Mouse (Mus musculus) forebrain, embryonic 13.5 days (tissue): Measurements from ENCODE around the gene Patz1. TPM values are rescaled to one million over a fixed set of nuclear protein-coding genes. Genes with fewer than 3 reads are reported as not detected.

Experiments used
- ATAC-seq: fragments of 200-750 bp; cut with Nextera tagmentation; 2 replicates; pipeline ENCODE4 v1.8.0; 2017
- H3K27ac ChIP-seq: fragments of 300-500 bp; sonication (generic); 2 replicates; pipeline ENCODE4 v1.5.1; 2015; ENCODE audit warnings: inconsistent platforms, mild to moderate bottlenecking, moderate library complexity
- H3K27me3 ChIP-seq: fragments of 300-500 bp; sonication (generic); 2 replicates; pipeline ENCODE4 v1.6.1; 2015; ENCODE audit warnings: mild to moderate bottlenecking, inconsistent platforms
- H3K36me3 ChIP-seq: fragments of 300-500 bp; sonication (generic); 2 replicates; pipeline ENCODE4 v1.6.1; 2015; ENCODE audit warnings: mild to moderate bottlenecking, inconsistent platforms; ENCODE audit not compliant: poor library complexity, severe bottlenecking
- H3K4me1 ChIP-seq: fragments of 300-500 bp; sonication (generic); 2 replicates; pipeline ENCODE4 v1.6.1; 2015; ENCODE audit warnings: inconsistent platforms
- H3K4me2 ChIP-seq: fragments of 300-500 bp; sonication (generic); 2 replicates; pipeline ENCODE4 v1.6.1; 2015; ENCODE audit warnings: inconsistent platforms, mild to moderate bottlenecking, moderate library complexity
- H3K4me3 ChIP-seq: fragments of 300-500 bp; sonication (generic); 2 replicates; pipeline ENCODE4 v1.5.1; 2015; ENCODE audit warnings: mild to moderate bottlenecking, inconsistent platforms
- H3K9ac ChIP-seq: fragments of 300-500 bp; sonication (generic); 2 replicates; pipeline ENCODE4 v1.6.1; 2015; ENCODE audit warnings: mild to moderate bottlenecking, inconsistent platforms
- H3K9me3 ChIP-seq: fragments of 300-500 bp; sonication (generic); replicated peaks from 2 replicates; pipeline ENCODE4 v1.6.1; 2016; ENCODE audit warnings: inconsistent platforms
- WGBS: fragments of 180-500 bp; shearing (Covaris S2); methylation state at CpG from one replicate; pipeline ENCODE4 v1.1.7; 2015; 5-methylcytosine and 5-hydroxymethylcytosine counted together
- polyA plus RNA-seq: library from polyadenylated mRNA; unstranded; fragments of >200 nt; fragmentation: Nextera tagmentation; extraction: Ambion mirVana; gene quantifications from 2 replicates; pipeline ENCODE4 v1.2.1, GENCODE M21; 2015

The Patz1 gene
- polyA plus RNA-seq, 1 experiment from 2014 or later: 77.6 TPM

DNA sequence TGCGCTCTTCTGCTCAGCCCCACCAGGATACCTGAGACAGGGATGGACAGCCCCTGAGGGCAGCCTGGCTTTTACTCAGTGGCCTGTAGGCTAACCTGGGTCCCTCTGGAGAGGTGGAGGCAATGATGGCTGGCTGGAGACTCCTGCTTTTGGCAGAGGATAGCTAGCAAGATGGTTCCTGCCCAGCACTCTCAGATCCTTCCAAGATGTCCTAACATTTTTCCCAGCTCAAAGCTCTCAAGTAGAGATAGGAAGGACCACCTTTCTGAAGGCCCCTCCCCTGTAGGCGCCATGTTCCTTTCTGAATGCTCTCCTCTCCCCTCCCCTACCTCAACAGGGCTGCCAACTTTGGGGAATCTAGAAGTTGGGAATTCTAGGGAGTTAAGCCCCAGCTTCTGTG, 6.0 kb downstream of the Patz1 start:
- 82% methylated on average over 2 of the region's 2 CpGs for WGBS
- Histone ChIP-seq H3K9me3 (no peaks in the 10 kb centered on the region), H3K27me3 (no peaks in the 10 kb centered on the region), H3K27ac (no peak overlapping the region), H3K4me2 (peak overlapping the region; percentile 100), H3K4me1 (peaks cover 57% of the 10 kb centered on the region), H3K4me3 (peak overlapping the region; percentile 86), H3K9ac (peak overlapping the region; percentile 95), H3K36me3 (peaks cover 67% of the 10 kb centered on the region)
- ATAC-seq: no peak

DNA sequence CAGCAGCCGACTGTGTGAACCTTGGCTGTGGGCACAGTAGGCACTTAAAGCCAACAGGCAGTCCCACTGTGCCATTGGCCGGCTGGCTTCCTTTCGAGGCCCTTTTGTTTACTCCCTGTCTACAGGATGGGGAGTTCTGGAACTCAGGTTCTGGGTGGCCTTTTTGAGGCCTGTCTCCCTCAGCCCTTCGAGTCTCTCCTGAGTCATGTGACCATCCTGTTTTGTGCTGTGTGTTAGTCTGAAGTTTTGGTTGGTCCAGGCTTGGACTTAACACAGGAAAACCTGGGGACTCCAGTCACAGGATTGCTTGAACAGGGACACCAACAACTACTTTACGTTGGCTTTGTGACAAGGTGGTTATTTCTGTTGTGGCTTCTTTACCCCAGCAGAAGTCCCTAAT, 7.4 kb downstream of the Patz1 start:
- H3K36me3 ChIP-seq: peaks cover 81% of the 10 kb centered on the region
- H3K27ac ChIP-seq: no peak overlapping the region
- peaks cover 55% of the 10 kb centered on the region for H3K4me1 ChIP-seq
- 59% methylated on average over 5 of the region's 5 CpGs for WGBS
- H3K4me3 ChIP-seq: peak overlapping the region; percentile 14; the same call in 1 of the 2 replicates
- H3K9ac ChIP-seq: peak overlapping the region; percentile 43
- no peak for ATAC-seq
- no peaks in the 10 kb centered on the region for H3K9me3 ChIP-seq
- peak overlapping the region; percentile 100 for H3K4me2 ChIP-seq
- no peaks in the 10 kb centered on the region for H3K27me3 ChIP-seq

GRCm38 (mm10) chr11:3297871-3298812, 9.5 kb downstream of the Patz1 start:
- 88% methylated on average over 10 of the region's 10 CpGs for WGBS
- Histone ChIP-seq H3K4me1 (peaks cover 44% of the 10 kb centered on the region), H3K36me3 (peaks cover 100% of the 10 kb centered on the region), H3K27ac (no peak overlapping the region), H3K4me2 (no peak overlapping the region), H3K27me3 (no peaks in the 10 kb centered on the region), H3K9me3 (no peaks in the 10 kb centered on the region), H3K4me3 (no peak overlapping the region), H3K9ac (no peak overlapping the region)
- no peak for ATAC-seq

DNA sequence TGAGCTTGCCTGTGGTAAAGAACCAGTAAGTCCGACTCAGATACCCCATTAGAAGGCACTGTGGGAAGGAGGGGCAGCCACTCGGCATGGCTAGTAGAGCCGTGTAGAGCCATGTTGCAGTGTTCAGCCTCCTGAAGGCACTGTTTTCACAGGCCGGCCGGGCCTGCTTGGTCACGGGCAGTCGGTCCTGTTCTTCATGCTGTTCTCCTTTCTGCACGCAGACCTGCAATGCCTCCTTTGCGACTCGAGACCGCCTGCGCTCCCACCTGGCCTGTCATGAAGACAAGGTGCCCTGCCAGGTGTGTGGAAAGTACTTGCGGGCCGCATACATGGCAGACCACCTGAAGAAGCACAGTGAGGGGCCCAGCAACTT, 10.1 kb downstream of the Patz1 start:
- Histone ChIP-seq H3K4me3 (no peak overlapping the region), H3K36me3 (peaks cover 100% of the 10 kb centered on the region), H3K27me3 (no peaks in the 10 kb centered on the region), H3K27ac (no peak overlapping the region), H3K4me1 (peaks cover 38% of the 10 kb centered on the region), H3K9ac (no peak overlapping the region), H3K4me2 (no peak overlapping the region), H3K9me3 (no peaks in the 10 kb centered on the region)
- no peak for ATAC-seq
- WGBS: 93% methylated on average over 14 of the region's 14 CpGs

- Histone ChIP-seq H3K4me1 (peaks cover 15% of the 10 kb centered on the region), H3K36me3 (peaks cover 99% of the 10 kb centered on the region), H3K4me3 (no peak overlapping the region), H3K27me3 (no peaks in the 10 kb centered on the region), H3K9ac (no peak overlapping the region), H3K4me2 (no peak overlapping the region), H3K27ac (no peak overlapping the region), H3K9me3 (no peaks in the 10 kb centered on the region)
- ATAC-seq: no peak
- 95% methylated on average over 5 of the region's 5 CpGs for WGBS
Measured at GRCm38 (mm10) chr11:3301075-3301474, 12.4 kb downstream of the Patz1 start.

- Histone ChIP-seq H3K4me2 (no peak overlapping the region), H3K27ac (no peak overlapping the region), H3K4me3 (no peak overlapping the region), H3K9me3 (no peaks in the 10 kb centered on the region), H3K9ac (no peak overlapping the region), H3K36me3 (peaks cover 99% of the 10 kb centered on the region), H3K4me1 (0 out of 2 replicates have a peak, but pooled peaks cover 2% of the 10 kb centered on the region), H3K27me3 (no peaks in the 10 kb centered on the region)
- ATAC-seq: no peak
- 95% methylated on average over 4 of the region's 4 CpGs for WGBS
Measured at GRCm38 (mm10) chr11:3302385-3302784, 13.7 kb downstream of the Patz1 start.

DNA sequence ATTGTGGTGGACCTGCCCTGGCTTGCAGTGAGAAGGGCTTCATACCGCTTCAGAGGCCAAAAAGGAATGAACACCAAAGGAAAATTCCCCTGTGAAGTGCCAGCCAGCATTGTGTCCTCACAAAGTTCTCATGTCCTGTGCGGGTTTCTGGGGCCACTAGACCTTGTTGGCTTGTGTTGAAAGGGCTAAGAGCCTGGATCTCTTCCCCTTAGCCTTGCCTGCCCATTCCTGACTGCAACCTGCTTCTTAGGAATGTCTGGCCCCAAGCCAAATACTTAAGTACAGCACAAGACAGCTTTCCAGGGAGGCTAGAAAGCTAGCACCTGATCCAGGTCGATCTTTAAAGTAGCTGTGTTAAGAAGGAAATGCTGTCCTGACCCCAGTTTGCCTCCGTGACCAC, 14.1 kb downstream of the Patz1 start:
- 86% methylated on average over 4 of the region's 4 CpGs for WGBS

DNA sequence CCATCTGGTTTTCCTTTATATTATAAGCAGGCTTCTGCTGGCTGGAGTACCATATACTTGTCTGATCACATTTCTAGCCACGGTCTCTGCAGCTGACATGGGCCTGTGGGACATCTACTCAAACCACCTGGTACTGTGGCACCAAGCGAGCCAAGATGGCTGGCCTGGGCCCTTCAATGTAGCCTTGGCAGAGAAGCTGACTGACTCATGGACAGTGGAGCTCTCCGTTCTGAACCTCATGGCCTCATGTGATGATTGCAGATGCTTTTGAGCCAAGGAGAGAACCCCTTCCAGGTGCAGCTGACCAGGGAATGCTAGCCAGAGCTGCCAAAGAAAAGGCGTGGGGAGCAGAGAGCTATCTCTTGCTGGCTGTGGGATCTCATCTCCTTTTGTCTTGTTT, 17.1 kb downstream of the Patz1 start:
- WGBS: 89% methylated on average over 4 of the region's 4 CpGs
- H3K9me3 ChIP-seq: no peaks in the 10 kb centered on the region

More for the DNA sequence above, 14.1 kb downstream of the Patz1 start:
- Histone ChIP-seq H3K9me3 (no peaks in the 10 kb centered on the region), H3K9ac (no peak overlapping the region), H3K27ac (no peak overlapping the region), H3K4me2 (no peak overlapping the region), H3K4me1 (no peaks in the 10 kb centered on the region), H3K4me3 (no peak overlapping the region), H3K36me3 (peaks cover 99% of the 10 kb centered on the region), H3K27me3 (no peaks in the 10 kb centered on the region)
- no peak for ATAC-seq

GRCm38 (mm10) chr11:3307875-3308274, 19.2 kb downstream of the Patz1 start:
- H3K9me3 ChIP-seq: no peaks in the 10 kb centered on the region
- H3K4me1 ChIP-seq: no peaks in the 10 kb centered on the region
- H3K4me2 ChIP-seq: no peak overlapping the region
- no peak for ATAC-seq
- peaks cover 98% of the 10 kb centered on the region for H3K36me3 ChIP-seq
- no peaks in the 10 kb centered on the region for H3K27me3 ChIP-seq
- 93% methylated on average over 3 of the region's 3 CpGs for WGBS
- no peak overlapping the region for H3K9ac ChIP-seq
- no peak overlapping the region for H3K27ac ChIP-seq
- H3K4me3 ChIP-seq: no peak overlapping the region

More for the DNA sequence above, 17.1 kb downstream of the Patz1 start:
- no peaks in the 10 kb centered on the region for H3K27me3 ChIP-seq
- H3K4me2 ChIP-seq: no peak overlapping the region
- H3K9ac ChIP-seq: no peak overlapping the region
- H3K4me1 ChIP-seq: no peaks in the 10 kb centered on the region
- H3K36me3 ChIP-seq: peaks cover 99% of the 10 kb centered on the region
- ATAC-seq: no peak
- no peak overlapping the region for H3K27ac ChIP-seq
- H3K4me3 ChIP-seq: no peak overlapping the region

- no peak for ATAC-seq
- H3K36me3 ChIP-seq: peaks cover 85% of the 10 kb centered on the region
- H3K4me2 ChIP-seq: no peak overlapping the region
- no peaks in the 10 kb centered on the region for H3K9me3 ChIP-seq
- H3K9ac ChIP-seq: no peak overlapping the region
- no peaks in the 10 kb centered on the region for H3K27me3 ChIP-seq
- no peaks in the 10 kb centered on the region for H3K4me1 ChIP-seq
- 100% methylated on average over 4 of the region's 4 CpGs for WGBS
- no peak overlapping the region for H3K27ac ChIP-seq
- H3K4me3 ChIP-seq: no peak overlapping the region
Measured at GRCm38 (mm10) chr11:3309884-3310283, 21.2 kb downstream of the Patz1 start.

- H3K4me2 ChIP-seq: no peak overlapping the region
- no peak for ATAC-seq
- H3K27ac ChIP-seq: no peak overlapping the region
- H3K4me3 ChIP-seq: no peak overlapping the region
- H3K27me3 ChIP-seq: no peaks in the 10 kb centered on the region
- WGBS: 96% methylated on average over 9 of the region's 10 CpGs
- no peaks in the 10 kb centered on the region for H3K4me1 ChIP-seq
- no peak overlapping the region for H3K9ac ChIP-seq
- no peaks in the 10 kb centered on the region for H3K9me3 ChIP-seq
- H3K36me3 ChIP-seq: peaks cover 74% of the 10 kb centered on the region
Measured at GRCm38 (mm10) chr11:3310789-3311585, 22.3 kb downstream of the Patz1 start.
